Mouse (Mus musculus): ENCODE data around the gene Taf4.
A peak's percentile ranks its signal among the peaks of the same experiment; 100 is the strongest.

Gene Taf4

DNA sequence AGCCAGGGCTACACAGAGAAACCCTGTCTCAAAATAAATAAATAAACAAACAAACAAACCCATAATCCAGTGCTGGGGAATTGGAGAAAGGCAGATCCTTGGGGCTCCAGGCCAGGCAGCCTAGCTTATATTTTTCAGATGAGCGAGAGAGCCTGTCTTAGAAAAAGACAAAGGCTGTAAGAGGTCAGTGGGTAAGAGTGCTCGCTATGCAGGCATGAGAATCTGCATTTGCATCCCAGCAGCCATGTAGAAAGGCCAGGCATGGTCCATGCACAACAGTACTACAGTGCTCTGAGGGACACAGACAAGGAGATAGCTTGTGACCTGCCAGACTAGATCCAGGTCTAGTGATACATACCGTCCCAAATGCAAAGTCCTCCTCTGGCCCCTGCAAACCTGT lies 6.3 kb upstream of the Taf4 start:
- no peak for DNase-seq (ENCODE audit: low read depth, low spot score)

GRCm38 (mm10) chr2:179980616-179981015 lies 4.2 kb upstream of the Taf4 start:
- DNase-seq (ENCODE audit: low read depth, low spot score), result no peak

DNA sequence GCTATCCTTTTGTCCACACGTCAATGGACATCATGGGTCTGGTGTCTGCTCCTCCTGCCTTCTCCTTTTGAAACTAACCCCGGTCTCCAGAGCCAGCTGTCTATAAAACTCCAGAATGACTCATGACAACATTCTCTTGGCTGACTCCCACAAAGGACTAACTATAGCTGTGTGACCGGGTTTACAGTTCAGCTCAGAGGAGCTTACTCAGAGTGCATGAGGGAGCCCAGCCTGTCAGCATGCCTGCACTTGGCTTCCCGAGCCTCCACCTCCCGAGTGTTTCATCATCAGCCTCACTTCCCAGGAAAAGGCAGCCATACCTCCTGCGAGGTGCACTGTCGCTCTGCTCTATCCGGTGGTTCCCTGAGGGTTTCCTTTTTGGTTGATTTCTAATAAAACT lies 3.4 kb upstream of the Taf4 start:
- DNase-seq (ENCODE audit: low read depth, low spot score), result peak; percentile 91

- no peak for DNase-seq (ENCODE audit: low read depth, low spot score)
Observed at GRCm38 (mm10) chr2:179978250-179978649, 1.8 kb upstream of the Taf4 start.

GRCm38 (mm10) chr2:179977344-179978025 lies 1.0 kb upstream of the Taf4 start:
- DNase-seq (ENCODE audit: low read depth, low spot score), result no peak

DNA sequence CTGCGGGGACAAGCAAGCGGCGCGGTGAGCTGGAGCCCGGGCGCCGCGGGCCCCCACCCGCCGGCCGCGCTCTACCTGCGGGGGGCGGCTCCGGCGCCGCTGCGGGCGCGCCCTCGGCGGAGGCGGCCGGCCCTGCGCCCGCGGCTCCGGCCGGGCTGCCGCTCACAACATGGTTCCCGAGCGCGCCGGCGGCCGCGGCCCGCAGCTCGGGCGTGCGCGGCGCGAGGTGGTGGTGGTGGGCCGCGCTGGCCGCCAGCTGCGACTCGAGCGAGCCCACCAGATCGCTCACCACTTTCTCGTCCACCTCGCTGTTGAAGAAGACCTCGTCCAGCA lies 185 bp downstream of the Taf4 start:
- no peak for DNase-seq (ENCODE audit: low read depth, low spot score)

GRCm38 (mm10) chr2:179975851-179976250 lies 595 bp downstream of the Taf4 start:
- no peak for DNase-seq (ENCODE audit: low read depth, low spot score)

DNA sequence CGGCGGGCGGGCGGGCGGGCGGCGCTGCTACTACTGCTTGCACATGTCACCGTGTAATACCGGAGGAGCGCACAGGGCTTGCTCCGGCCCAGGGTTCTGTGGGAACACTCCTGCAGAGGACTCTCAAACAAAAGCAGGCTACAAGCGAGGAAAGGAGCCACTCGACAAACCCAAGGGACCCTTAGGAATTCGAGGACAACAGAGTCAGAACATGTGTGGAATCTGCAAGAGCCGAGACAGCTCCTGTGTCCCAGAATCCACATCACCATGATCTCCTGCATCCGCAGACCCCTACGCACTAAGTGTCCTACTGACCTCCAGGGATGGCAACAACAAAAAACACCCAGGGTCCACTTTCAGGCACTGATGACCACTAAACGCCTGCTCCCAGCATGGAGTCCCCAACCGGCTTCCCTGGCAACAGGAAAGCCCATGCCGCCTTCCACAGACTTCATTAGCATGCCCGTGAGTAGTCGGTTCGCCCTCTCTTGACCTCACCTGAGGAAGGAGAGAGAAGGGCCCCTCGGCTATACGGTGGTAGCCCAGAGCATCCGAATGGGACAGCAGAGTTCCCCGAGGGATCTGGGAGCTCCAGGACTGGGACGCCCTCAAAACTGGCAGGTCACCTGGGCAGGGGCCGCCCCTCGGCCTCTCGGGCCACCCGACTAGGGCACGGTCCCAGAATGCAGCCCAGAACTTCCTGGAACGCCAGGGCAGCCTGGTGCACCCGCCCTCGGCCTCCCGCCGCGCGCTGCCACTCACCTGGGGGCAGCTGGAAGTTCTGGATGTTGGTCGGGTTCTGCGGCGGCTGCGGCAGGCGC lies 1.6 kb downstream of the Taf4 start:
- DNase-seq (ENCODE audit: low read depth, low spot score), result no peak

- no peak for DNase-seq (ENCODE audit: low read depth, low spot score)
Observed at GRCm38 (mm10) chr2:179973871-179974628, 2.4 kb downstream of the Taf4 start.

DNA sequence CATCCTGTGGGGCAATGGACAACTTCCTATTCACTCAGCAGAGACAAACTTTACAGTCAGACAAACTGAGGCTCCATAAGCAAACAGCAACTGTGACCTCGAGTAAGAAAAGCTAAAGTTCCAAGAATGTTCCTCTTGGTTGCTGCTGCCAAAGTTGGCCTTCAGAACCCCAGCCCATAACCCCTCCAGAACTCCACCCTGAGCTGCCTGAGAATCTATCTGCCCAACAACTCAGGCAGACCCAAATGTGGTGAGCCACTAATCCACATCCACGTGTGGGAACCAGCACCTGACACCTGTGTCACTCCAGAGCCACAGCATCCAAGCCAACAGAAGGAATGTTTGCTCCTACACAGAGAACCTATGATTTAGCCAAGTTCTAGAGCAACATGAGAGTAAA lies 4.0 kb downstream of the Taf4 start:
- DNase-seq (ENCODE audit: low read depth, low spot score), result no peak

DNA sequence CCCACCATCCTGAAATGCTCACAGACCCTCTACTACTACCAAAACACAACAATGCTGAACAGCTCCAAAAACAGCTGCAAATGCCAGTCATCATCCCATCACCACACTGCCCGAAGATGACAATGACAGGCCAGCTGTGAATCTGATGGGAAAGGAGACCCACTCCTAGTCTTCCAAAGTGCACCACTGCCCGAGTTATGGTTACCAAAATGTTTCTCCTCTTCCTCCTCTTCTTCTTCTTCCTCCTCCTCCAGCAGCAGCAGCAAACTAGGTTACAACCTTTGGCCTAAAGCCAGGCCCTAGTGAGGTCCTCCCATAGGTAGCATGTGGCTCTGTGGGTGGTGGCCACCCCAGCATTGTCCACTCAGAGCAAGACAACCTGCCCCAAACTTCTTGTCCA lies 4.6 kb downstream of the Taf4 start:
- no peak for DNase-seq (ENCODE audit: low read depth, low spot score)

DNA sequence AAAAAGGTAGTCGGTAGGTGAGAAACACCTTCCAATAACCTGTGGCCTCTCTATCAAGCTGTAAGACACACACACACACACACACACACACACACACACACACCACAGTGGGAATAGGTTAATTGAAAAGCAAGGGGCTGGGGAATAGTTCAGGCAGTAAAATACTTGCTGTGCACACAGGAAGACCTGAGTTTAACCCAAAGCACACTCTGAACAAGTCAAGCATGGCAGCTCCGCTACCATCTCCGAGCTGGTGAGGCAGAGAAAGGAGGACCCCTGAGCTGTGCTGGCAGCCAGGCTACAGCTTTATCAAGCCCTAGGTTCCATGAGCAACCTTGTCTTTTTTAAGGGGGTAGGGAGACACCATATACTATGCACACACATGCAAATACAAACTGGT lies 7.3 kb downstream of the Taf4 start:
- DNase-seq (ENCODE audit: low read depth, low spot score), result no peak

DNA sequence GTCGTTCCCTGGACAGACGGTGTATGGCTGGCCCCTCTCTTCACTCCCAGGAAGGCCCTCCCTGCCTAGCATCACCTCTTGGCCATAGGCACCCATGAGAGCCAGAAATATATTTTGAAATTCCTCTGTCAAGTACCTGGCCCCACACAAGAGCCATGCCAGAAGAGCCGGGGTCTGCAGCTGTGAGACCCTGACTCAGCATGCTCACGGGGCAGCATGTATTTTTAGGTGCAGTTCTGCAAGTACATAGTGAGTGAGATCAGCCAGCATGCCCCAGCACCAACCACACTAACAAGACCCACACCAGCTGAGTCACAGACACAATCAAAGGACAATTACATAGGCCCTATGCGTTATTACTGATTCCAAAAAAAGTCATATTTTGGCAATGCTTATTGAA lies 8.8 kb downstream of the Taf4 start:
- no peak for DNase-seq (ENCODE audit: low read depth, low spot score)

DNA sequence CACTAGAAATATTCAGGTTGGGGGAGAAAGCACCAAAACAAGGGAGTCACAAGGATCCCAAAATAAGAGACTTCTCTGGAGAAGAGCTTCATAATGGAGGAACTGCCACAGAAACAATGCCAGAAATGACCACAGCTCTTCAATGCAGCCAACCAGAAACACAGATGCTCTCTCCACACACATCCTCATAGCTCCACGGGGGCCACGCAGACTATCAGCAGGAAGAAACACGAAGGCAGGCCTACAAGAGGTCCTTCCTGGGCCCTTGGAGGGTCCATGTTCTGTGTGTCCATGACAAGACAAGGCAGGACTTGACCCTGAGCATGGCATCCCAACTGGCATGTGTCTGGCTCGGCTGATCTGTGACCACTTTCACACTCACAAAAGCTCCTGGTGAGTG lies 15.0 kb downstream of the Taf4 start:
- DNase-seq (ENCODE audit: low read depth, low spot score), result no peak

DNA sequence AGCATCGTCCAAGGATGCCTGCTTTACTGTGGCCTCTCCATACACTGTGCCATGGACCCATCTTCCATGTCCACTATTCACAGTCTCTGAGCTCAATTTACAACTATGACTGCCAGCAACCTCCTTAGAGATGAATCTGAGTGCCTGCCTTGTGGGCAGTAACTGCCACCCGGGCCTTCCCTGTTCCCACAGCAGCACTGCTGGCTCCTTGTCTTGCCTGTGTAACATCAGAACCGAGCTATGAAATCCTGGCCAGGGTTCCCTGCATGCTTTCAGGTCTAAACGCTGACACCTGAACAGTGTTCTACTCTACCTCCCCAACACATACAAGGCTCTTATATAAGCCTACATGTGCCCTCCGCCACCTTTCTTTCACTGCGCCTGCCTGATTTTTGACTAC lies 16.1 kb downstream of the Taf4 start:
- DNase-seq (ENCODE audit: low read depth, low spot score), result peak; percentile 53

GRCm38 (mm10) chr2:179959391-179959790 lies 17.1 kb downstream of the Taf4 start:
- DNase-seq (ENCODE audit: low read depth, low spot score), result no peak

DNA sequence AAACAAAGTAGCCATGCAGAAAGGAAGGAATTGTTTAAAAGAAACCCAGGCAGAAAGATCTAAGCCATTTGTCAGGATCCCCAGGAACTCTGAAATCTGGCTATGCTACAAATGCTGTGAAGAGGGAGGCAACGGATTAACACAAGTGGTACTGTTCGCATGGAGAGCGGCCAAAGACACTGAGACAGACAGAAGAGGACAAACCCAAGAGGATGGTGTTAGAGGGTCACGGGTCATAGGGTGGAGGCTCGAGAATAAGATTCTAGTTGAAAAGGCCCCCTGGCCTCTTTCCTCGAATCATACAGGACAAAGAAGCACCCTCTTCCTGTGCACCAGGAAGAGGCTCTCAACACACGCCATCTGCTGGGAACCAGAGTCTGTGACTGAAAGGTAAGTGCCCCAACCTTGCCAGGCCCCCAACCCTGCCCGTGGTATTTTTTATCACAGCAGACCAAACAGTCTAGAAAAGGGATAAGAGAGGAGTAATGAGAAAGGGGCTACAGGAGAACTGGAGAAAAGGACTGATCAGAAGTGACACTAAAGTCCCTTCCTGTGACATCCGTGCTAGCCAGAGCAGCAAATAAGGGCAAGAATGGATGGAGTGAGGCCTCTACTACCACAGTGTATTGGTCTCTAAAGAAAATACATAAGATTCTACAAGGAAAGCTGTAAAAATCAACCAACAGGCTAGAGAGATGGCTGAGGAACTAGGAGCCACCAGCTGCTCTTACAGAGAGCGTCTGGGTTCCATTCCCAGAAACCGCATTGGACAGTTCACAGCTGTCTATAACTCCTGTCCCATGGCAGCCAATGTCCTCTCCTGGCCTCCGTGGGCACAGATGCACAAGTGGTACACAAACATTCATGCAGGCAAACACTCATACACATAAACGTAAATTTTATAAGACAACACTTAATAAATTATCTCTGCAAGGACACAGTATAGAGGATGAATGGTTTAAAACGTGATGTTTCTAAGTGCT lies 24.6 kb downstream of the Taf4 start:
- no peak for DNase-seq (ENCODE audit: low read depth, low spot score)

DNA sequence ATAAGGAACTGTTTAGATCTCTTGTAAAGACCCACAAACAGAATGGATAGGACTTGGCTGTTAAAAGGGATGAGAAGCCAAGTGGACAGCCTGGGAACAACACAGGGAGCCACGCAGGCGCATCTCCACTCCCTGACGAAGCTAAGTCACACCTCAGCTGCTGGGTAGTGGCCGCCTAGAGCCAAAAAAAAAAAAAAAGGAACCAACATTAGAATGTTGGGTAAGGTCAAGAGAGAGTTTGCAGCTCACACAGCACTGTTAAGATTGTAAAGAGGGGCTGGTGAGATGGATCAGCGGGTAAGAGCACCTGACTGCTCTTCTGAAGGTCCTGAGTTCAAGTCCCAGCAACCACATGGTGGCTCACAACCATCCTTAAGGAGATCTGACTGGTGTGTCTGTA lies 27.6 kb downstream of the Taf4 start:
- DNase-seq (ENCODE audit: low read depth, low spot score), result no peak

GRCm38 (mm10) chr2:179947607-179948006 lies 28.8 kb downstream of the Taf4 start:
- DNase-seq (ENCODE audit: low read depth, low spot score), result no peak

- no peak for DNase-seq (ENCODE audit: low read depth, low spot score)
Observed at GRCm38 (mm10) chr2:179946496-179946895, 29.9 kb downstream of the Taf4 start.

DNA sequence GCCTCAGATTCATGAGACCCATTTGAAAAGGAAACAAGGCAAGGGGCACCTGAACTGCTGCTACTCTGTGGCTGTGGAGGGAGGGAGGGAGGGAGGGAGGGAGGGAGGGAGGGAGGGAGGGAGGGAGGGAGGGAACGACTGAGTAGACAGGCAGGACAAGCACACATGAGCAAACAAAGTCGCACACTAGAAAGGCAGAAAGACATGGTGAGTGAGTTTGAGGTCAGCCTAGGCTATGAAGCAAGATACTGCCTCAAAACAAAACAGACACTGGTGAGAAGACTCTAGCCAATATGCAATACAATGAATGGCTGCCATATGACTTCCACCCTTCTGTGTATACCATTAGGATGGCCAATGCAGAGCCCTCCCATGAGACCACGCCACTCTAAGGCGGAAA lies 31.4 kb downstream of the Taf4 start:
- no peak for DNase-seq (ENCODE audit: low read depth, low spot score)

- no peak for DNase-seq (ENCODE audit: low read depth, low spot score)
Observed at GRCm38 (mm10) chr2:179941696-179942095, 34.8 kb downstream of the Taf4 start.

Data from skeletal muscle tissue, adult 2 months (tissue).